Mouse (Mus musculus): ENCODE results near the gene Snrpd3. TPM values are rescaled to one million over a fixed set of nuclear protein-coding genes. Genes with fewer than 3 reads are reported as not detected.

Snrpd3 gene
- total RNA-seq, 1 experiment from 2014 or later, result 40.2 TPM

GRCm38 (mm10) chr10:75570981-75571657, 53.8 kb downstream of the Snrpd3 start:
- ATAC-seq (replicated peaks in 1 of 2; ENCODE audit: insufficient read depth in 1 of 2, low FRiP score in 2 of 2, low TSS enrichment in 1 of 2, low read depth in 1 of 2, poor library complexity in 2 of 2, severe bottlenecking in 2 of 2), result no peak

DNA sequence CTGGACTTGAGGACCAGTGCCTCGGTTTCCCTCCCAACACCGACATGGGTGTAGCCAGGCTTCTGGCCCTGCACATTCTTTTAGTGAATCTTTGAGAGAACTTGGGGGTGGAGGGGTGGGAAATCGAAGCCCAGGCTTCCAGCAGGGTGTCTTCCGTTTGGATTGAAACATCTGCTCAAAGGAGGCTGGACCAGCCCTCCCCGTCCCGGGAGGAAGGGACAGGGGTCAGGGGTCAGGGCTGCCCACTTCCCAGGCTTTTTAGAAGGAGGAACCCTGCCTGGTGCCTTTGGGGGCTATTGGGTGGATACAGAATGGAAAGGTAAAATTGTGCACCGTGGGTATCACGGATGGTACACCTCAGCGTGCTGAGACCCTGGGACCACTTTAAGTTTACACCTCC, 54.6 kb downstream of the Snrpd3 start:
- no peak for ATAC-seq (replicated peaks in 1 of 2; ENCODE audit: insufficient read depth in 1 of 2, low FRiP score in 2 of 2, low TSS enrichment in 1 of 2, low read depth in 1 of 2, poor library complexity in 2 of 2, severe bottlenecking in 2 of 2)

DNA sequence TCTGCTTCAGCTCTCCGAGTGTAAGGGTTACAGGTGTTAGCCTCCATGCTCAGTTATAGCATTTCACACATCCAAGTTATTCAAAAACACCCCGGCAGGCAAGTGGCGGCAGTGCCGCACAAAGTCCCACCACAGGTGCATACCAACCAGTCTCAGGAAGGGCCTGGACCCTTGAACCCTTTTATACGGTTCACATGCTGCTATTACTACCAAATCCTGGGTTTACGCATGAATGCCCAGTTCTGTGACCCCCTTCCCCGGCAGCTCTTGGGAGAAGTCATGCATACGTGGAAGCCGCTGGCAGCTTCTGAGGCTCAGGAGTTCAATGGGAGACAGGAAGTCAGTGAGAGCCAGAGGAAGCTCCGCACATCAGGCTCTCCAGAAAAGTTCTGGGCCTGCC, 55.8 kb downstream of the Snrpd3 start:
- no peak for ATAC-seq (replicated peaks in 1 of 2; ENCODE audit: insufficient read depth in 1 of 2, low FRiP score in 2 of 2, low TSS enrichment in 1 of 2, low read depth in 1 of 2, poor library complexity in 2 of 2, severe bottlenecking in 2 of 2)

DNA sequence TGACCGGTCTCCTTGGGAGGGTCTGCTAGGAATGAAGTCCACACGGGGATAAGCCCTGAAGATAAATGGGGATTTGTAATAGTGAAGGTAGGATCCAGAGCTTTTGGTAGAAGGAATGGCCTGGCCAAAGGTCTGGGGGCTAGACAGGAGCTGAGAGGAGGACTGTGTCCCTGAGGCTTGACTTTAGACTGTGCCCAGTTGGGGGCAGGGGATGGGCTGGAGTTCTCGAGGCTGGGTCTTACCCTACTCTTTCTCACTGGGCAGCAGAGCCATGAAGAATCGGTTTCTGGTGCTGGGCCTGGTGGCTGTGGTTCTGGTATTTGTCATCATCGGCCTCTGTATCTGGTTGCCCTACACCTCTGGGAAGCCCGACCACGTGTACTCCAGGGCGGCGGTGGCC, 56.6 kb downstream of the Snrpd3 start:
- no peak for ATAC-seq (replicated peaks in 1 of 2; ENCODE audit: insufficient read depth in 1 of 2, low FRiP score in 2 of 2, low TSS enrichment in 1 of 2, low read depth in 1 of 2, poor library complexity in 2 of 2, severe bottlenecking in 2 of 2)

GRCm38 (mm10) chr10:75579129-75579528, 61.8 kb downstream of the Snrpd3 start:
- no peak for ATAC-seq (replicated peaks in 1 of 2; ENCODE audit: insufficient read depth in 1 of 2, low FRiP score in 2 of 2, low TSS enrichment in 1 of 2, low read depth in 1 of 2, poor library complexity in 2 of 2, severe bottlenecking in 2 of 2)

DNA sequence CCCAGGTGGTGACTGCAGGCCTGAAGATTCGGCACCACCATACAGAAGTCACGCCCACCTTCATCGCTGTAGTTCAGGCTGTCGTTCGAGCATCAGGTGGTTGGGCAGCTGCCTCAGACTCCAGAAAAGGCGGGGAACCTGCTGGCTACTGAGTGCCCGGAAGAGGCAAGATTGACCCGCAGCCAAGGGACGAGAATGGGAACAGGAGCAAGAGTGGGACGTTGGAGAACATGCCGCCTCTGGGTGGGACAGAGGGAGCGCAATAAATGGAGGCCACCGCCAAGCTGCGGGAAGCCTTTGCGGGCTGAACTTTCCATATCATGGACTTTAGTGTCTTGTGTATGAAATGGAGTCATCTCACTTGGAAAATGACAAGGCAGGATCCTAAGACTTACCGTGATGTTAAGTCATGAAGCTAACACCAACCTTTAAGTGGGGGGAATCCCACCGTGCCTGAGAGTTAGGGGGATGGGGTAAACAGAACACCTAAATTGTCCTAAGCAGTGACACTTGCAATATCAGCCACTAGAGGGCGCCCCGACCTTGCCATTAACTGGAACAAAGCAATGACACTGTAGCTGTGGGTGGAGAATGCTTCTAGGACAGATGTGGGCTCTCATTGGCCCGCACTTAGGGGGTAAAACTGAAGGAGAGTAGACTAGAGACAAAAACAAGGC, 68.7 kb downstream of the Snrpd3 start:
- peak; percentile 71 to 75; a peak in 3 of 4 replicates for ATAC-seq (replicated peaks in 1 of 2; ENCODE audit: insufficient read depth in 1 of 2, low FRiP score in 2 of 2, low TSS enrichment in 1 of 2, low read depth in 1 of 2, poor library complexity in 2 of 2, severe bottlenecking in 2 of 2)

GRCm38 (mm10) chr10:75586553-75586879, 69.2 kb downstream of the Snrpd3 start:
- ATAC-seq (replicated peaks in 1 of 2; ENCODE audit: insufficient read depth in 1 of 2, low FRiP score in 2 of 2, low TSS enrichment in 1 of 2, low read depth in 1 of 2, poor library complexity in 2 of 2, severe bottlenecking in 2 of 2), result no peak

Other genes with a start within 250 kb of the Snrpd3 start
- gene Adora2a, start 200.7 kb upstream of the Snrpd3 start, total RNA-seq (2017), result 8.6 and 10.1 TPM in 2 replicates
- 0.10 and 0.63 TPM in 2 replicates for gene Upb1, start 116.4 kb upstream of the Snrpd3 start, total RNA-seq (2017)
- 16.7 and 24.9 TPM in 2 replicates for gene Gucd1, start 421 bp downstream of the Snrpd3 start, total RNA-seq (2017)
- not detected in 2 replicates for gene Lrrc75b, start 42.8 kb downstream of the Snrpd3 start, total RNA-seq (2017)
- 2.4 TPM in 1 of 2 replicates, not detected in the other for gene Ggt1, start 44.1 kb downstream of the Snrpd3 start, total RNA-seq (2017)
- 22.8 and 27.9 TPM in 2 replicates for gene Ggt5, start 71.8 kb downstream of the Snrpd3 start, total RNA-seq (2017)
- gene Susd2, start 126.5 kb downstream of the Snrpd3 start, total RNA-seq (2017), result 0.20 TPM in 1 of 2 replicates, not detected in the other
- 27.9 and 29.3 TPM in 2 replicates for gene Cabin1, start 246.8 kb downstream of the Snrpd3 start, total RNA-seq (2017)